Mouse (Mus musculus) right cerebral cortex, postnatal 25 days (tissue): ENCODE results near the gene Ube2j2.

Experiments used
- DNase-seq: peaks from one replicate; pipeline ENCODE4 v3.0.0; 2022

Ube2j2 gene

DNA sequence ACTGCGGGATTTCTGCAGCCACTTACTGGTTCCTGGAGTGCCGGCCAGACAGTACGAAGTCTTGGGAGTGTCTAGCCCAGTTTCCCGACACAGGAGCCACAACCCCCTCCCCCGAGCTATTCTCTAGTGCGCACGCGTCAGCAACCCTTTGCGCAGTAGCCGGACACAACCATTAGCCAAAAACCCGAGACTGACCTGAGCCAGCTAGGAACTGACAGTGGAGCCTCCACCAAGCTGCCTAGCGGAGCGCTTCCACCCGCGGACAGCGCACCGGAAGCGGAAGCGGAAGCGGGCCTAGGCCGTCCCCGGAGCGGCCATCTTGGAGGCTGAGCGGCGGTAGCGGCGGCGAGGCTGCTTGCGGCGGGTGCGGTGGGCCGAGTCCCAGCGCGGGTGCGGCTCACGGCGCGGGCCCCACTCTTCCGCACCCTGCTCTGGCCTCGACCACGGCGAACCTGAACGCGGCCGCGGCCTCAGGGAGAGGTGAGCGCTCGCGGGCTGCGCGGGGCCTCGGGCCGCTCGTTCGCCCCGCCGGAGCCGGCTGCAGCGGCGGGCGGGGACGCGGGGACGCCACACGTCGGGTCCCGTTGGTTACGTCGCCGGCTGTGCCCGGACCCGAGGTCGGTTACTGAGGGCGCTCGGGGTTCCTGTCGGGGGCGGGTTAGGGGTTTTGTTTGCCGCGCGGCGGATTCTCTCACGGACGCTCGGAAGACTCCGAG is at the start of gene Ube2j2:
Gene Ube2j2, plus strand, starts transcription at position 298 of the 716 bp plus-strand sequence.
- DNase-seq: peak; percentile 97

DNA sequence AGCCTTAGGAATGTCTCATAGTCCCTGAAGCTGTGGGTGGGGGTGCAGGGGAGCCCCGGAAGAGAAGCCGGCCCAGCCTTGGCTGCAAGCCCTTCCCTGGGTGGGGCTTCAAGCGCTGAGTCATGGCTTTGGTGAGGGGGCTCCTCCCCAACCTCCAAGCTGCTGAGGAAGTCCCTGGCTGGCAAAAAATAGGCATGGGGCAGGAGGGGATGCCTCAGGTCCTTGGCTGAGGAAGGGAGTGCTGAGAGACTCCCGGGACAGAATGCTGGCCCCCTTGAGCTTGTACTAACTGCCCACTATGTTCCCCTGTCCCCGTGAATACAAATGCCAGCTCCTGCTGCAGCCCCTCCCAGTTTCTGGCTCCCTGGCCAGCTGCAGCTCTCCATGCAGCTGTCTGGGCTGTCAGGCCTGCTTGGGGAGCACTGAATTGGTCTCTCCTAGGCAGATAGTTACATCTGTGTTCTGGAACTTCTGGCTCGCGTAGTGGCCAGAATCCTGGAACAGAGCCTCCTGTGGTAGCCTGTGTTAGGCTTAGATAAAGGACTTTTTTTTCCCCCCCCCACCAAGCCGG is 49.2 kb upstream of the Ube2j2 start:
- DNase-seq: peak; percentile 82

DNA sequence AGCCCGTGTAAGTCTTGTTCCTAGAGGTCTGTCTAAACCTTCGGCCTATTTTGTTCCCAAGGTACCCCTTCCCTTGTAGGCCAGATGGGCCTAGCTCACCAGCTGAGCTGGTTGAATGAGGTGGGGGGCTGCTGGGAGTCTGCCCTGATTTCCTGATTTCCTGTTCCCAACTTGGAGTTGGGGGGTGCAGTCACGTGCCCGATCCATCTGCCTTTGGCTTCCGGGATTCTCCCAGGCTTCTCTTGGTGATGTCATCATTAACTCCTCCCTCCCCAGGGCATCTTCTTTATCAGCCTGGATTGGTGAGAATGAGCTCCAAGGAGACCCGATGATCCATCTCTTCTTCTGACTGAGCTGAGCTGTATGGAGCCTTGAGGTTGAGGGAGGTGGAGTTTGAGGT is 48.4 kb upstream of the Ube2j2 start:
- DNase-seq: peak; percentile 80

DNA sequence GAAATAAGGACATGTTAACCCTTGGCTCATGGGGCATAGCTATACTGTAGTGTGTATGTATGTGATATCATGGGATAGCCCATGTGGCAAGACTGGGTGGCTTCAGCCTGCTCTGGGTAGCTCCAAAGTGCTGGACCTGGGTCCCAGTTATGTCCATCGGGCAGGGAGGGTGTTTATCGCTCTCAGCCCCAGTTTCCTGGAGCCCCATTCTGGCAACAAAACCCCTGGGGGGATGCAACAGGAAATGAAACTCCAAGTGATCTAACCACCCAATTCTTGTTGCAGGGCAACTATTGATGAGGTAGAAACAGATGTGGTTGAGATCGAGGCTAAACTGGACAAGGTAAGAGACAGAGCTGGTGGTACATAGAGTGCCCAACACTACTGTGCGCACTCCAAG is 47.8 kb upstream of the Ube2j2 start:
- no peak for DNase-seq

DNA sequence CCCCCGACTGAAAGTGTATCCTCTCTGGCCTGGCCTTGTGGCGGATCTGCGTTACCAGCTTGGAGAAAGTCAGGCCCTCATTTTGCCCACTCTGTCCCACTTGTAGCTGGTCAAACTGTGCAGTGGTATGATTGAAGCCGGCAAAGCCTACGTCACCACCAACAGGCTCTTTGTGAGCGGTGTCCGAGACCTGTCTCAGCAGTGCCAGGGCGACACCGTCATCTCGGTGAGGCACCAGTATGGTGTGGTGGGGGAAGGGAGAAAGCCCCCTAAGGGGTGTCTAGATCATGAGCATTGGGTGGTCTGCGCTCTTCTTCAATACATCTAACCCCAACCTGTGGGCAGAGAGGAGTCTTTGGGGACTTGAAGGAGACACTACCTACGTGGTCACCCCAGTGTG is 47.2 kb upstream of the Ube2j2 start:
- no peak for DNase-seq

DNA sequence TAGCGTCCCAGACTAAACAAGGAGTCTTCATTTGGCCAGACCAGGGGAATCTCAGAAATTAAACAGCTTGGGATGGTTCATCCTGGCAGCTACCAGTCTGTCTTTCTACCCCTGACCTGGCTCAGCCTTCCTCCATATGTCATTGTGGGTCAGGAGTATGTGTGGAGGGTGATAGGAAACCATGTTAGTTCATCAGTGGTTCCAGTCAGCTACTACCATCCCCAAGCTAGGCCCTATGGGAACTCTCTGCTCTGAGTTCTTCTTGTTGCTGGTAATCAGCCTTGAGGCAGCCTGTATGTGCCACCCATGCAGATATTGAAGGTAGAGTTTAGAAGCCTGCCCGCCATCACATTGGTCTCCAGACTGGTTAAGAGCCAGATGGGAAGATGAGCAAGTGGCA is 45.3 kb upstream of the Ube2j2 start:
- no peak for DNase-seq

DNA sequence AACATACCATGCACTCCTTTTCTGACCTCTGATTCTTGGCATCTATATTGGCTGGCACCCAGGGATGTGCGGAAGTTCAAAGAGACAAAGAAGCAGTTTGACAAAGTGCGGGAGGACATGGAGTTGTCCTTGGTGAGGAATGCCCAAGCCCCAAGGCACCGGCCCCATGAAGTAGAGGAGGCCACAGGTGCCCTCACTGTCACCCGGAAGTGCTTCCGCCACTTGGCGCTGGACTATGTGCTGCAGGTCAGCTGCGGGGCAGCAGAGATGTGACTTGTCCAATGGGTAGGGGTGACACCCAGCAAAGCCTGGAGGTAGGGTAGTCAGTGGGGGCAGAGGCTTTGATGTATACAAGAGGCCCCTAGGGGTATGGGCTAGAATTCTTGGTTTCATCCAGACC is 44.3 kb upstream of the Ube2j2 start:
- DNase-seq: no peak

DNA sequence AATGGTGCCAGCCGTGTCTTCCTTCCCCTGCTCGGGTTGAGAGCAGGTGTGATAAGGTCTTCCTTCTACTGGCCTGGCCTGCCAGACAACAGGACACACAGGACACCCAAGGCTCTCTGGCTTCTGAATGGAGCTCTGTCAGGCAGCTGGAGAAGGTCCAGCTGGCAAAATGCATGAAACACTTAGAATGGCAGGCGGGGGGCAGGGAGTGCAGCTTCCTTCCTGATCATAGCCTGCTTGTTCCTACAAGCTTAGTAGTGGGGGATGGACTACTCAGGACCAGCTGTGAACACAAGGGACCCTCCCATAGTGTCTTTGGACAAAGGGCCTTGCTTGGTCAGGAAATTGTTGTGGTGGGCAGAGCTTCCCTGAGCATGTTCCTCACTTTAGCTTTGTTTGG is 42.4 kb upstream of the Ube2j2 start:
- no peak for DNase-seq

DNA sequence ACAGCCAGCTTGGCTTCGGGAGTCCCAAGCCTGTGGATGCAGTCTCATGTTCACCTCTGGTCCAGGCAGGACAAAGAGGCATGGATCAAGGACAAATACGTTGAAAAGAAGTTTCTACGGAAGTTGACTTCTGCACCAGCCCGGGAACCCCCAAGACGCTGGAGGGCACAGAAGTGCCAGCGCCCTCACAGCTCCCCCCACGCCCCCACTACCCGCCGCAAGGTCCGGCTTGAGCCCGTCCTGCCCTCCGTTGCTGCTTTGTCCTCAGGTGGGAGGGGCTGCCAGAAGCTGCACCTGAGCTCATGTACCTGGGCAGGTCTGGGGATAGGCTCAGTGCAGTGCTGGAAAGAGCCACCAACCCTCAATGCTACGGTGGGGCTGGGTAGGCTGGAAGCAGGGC is 40.4 kb upstream of the Ube2j2 start:
- DNase-seq: no peak

DNA sequence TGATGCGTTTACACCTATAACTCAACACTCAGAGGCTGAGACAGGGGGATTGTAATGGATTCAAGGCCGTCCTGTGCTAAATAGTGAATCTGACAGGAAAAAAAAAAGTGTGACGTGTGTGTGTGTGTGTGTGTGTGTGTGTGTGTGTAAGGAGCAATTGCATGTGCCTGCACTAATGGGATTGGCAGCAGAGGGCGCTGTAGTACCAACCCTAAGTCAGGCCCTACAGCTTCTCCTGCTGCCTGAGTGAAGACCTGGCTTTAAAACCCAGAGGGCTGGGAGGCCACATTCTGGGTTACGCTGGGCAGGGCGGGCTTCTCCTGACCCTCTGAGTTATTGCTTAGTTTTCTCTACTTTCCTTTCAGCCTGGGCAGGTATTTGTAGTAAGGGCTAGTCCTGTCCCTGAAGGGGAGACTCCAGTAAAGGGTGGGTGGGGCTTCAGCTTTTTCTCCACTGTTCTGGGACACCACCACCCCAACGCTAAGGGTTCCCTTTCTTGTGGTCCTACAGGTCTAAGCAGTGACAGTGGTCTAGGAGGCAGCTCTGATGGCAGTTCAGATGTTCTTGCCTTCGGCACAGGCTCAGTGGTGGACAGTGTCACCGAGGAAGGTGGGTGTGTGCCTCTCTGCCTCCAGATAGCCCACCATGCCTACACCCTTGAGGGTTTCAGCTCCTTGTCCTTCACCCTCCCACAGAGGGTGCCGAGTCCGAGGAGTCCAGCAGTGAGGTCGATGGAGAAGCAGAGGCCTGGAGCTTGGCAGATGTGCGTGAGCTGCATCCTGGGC is 39.1 kb upstream of the Ube2j2 start:
- no peak for DNase-seq

DNA sequence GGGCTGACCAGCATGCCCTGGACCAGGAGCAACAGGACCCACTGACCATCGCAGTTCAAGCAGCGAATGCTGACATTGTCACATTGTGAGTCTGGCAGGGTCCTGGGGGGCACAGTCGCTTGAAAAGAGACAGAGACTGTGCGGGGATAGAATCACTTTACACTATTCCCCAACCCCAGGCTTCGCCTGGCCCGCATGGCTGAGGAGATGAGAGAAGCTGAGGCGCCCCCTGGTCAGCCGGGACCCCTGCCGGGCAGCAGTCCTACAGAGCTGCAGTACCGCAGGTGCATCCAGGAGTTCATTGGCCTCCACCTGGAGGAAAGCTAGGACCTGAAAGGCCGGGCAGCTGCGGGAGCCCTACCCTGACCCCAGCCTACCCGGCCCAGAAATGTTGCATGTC is 38.0 kb upstream of the Ube2j2 start:
- peak; percentile 3 for DNase-seq

DNA sequence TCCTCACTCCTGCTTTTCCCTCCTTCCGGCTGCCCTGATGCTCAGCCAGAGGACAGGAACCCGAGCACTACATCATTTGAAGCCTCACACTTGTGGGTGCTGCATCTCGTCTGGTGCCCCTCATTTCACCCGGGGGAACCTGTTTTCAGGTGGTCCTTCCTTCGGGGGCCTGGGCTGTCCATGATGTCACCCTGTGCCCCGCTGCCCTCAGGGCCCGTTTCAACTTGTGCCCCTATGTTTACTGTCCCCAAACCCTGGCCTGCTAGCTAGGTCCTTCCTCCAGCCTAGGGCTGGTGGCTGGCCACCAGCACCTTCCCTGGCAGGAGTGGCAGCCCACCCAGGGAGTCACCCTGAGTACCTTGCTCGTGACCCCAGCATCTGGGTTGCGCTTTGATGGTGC is 37.5 kb upstream of the Ube2j2 start:
- DNase-seq: no peak

DNA sequence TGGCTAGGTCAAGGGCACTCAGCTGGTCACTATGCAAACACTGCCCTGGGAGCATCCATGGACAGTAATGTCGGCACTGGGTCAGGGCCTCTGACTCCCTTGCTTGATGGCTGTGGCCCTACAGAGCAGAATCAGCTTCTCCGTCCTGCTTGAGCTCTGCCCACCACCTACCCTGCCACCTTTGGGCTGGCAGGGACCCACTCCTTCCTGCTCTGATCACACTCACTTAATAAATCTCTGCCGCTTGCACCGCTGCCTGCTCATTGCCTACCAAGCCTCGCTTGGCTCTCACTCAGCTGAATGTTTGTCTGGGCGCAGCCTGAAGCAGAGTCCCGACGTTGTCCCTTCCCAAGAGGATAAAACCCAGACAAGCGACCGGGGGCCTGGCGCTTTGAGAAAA is 36.6 kb upstream of the Ube2j2 start:
- no peak for DNase-seq

DNA sequence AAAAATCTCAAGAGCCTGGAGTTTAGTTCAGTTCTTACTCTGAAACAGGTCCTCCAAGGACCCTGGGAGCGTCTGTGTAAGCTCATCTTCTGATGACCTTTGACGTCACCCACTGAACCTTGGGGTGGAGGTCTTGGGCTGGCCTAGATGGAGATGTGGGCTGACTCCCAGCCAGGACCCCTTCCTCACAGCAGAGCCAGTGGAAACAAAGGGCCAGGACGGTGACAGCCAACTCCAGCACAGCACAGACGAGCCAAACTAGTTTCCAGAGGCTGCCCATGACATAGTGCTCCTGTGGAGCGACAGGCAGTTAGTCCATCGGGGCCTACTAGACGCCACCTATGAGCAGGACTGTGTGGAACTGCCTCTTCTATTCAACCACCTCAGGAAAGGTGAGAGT is 35.4 kb upstream of the Ube2j2 start:
- peak; percentile 3 for DNase-seq

DNA sequence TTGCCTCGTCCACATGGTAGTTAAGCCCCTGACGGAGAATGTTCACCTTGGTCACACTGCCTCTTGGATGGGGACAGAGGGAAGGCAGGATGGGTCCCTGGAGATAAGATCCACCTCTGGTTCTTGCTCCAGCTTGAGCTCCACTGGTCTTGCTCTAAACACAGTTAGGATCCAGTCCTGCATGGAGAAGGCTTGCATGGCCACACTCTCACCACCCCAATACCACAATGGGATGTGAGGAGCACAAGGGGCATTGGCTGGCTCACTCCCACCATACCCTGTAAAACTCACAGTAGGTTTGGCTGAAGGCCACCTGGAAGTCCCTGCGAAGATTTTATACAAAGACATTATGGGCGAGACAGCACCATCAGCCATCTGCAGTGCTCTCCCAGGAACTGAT is 34.9 kb upstream of the Ube2j2 start:
- peak; percentile 3 for DNase-seq

DNA sequence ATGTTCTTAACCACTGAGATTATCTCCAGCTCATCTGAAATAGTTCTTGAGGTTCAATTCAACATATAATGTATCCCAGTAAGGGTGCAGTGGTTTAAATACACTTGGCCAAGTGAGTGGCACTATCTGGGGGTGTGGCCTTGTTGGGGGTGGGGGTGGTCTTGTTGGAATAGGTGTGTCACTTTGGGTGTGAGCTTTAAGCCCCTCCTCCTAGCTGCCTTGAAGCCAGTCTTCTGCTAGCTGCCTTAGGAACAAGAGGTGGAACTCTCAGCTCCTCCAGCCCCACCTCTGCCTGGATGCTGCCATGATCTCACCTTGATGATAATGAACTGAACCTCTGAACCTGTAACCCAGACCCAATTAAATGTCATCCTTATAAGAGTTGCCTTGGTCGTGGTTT is 11.6 kb upstream of the Ube2j2 start:
- DNase-seq: no peak

DNA sequence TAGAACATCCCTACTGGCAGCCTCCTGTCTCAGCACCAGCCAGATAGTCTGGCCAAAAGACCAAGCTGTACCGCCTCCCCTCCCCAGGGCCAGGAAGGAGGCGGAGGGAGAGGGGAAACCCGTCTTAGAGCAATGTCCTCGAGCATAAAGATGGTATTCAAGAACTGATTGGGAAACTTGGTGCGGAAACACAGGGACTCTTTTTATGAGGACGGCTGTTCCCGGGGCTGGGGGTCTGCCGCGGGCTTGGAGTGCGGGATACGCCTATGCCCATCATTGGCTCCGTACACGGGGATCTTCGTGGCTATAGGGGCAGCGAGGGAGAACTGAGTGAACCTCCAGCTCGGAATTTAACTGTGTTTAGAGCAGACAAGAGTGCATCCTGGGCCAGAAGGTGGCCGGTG is 580 bp upstream of the Ube2j2 start:
- no peak for DNase-seq

DNA sequence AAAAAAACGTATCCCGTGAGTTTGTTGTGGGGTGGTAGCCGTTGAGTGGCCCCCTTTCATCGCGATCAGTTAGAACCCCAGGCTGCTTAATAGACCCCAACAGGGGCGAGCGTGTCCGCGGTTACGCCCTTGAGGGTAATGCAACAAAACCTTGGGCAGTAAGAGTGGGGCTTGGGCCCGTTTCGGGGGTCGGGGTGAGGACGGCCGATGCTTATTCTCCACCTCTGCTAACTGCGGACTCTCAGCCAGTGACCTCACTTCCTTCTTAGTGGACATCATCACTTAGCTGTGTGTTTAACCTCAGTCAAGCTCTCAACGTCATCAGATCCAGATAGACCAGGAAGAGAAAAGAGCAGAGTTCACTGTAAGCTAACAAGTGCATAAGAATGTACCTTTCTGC is 640 bp downstream of the Ube2j2 start:
- DNase-seq: no peak

DNA sequence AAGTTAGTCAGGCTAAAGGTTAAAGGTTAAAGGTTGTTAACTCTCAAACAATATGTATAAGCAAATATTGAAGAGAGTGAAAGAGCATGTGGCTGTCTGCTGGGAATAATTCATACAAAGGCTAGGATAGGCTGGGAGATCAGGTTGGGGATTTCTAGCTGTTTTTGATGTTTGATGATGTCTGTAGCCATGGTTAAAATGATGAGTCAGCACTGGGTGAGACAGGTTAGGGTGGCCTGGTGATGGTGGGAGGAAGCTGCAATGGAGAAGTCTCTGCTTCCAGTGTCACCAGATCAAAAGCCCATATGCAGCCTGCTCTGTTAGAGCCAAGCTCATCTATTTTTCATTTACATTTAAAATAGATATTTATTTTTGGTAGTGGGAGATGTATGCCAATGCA is 3.5 kb downstream of the Ube2j2 start:
- DNase-seq: no peak

DNA sequence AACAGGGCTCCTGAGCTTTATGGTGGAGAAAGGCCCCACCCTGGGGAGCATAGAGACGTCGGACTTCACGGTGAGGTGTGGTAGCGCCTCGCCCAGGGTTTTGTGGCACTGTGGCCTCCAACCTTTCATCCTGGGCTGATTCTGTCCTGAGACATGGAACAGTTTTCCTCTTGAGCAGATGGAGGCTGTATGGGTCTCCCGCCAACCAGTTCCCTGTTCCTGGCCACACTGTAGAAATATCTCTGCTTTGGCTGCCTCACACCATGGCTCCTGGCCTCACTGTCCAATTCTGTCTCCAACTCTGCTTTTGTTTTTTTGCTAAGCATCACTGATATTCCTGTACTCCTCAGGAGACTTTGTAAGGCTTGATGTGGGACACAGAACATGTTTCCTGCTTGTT is 11.9 kb downstream of the Ube2j2 start:
- no peak for DNase-seq

DNA sequence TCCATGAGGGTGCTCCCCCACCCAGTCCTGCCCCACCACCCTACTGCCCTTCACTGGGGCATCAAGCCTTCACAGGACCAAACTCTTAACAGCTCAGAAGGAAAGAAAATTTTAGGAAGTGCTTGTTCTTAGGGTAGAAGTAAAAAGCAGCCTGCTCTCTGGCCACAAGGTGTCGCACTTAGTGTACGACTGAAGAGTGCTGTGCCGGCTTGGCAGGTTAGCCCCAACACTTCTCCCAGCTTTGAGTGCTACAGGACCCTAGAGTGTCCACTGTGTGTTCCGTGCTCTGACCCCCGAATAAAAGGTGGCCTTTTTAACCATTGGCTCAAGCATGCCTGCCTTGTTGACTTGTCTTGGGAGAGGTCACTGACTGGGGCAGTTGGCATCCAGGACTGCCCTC is 15.6 kb downstream of the Ube2j2 start:
- DNase-seq: peak; percentile 52

DNA sequence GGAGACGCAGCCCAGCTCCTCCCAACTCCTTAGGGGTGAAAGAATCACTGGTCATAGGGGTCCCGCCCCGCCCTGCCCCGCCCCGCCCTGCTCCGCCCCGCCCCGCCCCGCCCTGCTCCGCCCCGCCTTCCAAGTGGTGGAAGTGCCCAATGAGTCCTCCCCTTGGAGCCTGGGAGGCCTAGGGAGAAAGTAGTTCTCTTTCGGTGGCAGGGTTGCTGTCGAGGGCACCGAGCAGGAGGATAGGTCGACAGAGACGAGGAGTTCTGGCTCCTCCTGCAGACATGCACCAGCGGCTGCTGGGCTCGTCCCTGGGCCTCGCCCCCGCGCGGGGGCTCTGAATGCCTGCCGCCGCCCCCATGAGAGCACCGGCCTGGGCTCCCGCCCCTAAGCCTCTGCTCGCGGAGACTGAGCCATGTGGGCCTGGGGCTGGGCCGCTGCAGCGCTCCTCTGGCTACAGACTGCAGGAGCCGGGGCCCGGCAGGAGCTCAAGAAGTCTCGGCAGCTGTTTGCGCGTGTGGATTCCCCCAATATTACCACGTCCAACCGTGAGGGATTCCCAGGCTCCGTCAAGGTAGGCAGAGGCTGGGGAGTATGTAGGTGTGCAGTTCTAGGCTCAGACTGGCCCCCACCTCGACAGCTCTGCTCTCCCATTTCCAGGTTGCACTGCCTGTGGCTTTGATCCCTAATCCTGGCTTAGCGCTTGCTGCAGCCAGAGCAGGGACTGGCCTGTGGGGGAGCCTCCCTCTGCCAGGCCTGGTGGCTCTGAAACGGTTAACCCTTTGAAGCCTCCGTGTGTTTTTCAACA is 18.7 kb downstream of the Ube2j2 start, which contains the start of gene C1qtnf12:
Gene C1qtnf12, plus strand, starts transcription at position 152 of the 805 bp plus-strand sequence.
- peak; percentile 43 for DNase-seq

DNA sequence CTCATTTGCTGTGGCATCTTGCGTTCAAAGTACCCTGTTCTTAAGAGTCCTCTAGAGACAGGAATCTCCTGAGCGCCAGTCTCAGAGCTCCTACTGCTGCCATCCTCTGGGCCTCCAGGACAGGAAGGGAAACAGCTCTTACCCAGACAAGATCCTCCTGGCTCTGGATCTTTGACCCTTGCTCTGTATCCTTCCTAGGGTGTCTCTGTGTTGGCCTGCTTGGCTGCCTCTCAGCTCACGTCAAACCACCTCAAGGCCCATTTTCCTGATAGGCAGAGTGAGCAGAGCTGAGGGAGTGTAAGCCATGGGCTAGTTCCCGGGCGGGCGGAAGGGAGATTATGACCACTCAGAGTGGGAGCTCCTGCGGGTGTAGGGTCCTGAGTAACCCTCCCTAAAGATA is 19.5 kb downstream of the Ube2j2 start:
- DNase-seq: no peak
